Mouse (Mus musculus) liver, adult 2 months (tissue): Measurements from ENCODE around the gene 1110059E24Rik.

Experiments used
- CTCF ChIP-seq: fragments of 200-500 bp; IDR thresholded peaks from 2 replicates; pipeline ENCODE4 v1.5.1; 2011; ENCODE audit warnings: low read depth, low read length, control low read depth
- POLR2A ChIP-seq: fragments of 200-500 bp; IDR thresholded peaks from 2 replicates; pipeline ENCODE4 v1.6.1; 2011; ENCODE audit warnings: low read length, control low read depth; ENCODE audit not compliant: insufficient read depth; ENCODE audit errors: extremely low read depth

- no peak for TF ChIP-seq POLR2A
- no peak for TF ChIP-seq CTCF
Observed at GRCm38 (mm10) chr19:21579896-21580295, 72.9 kb downstream of the 1110059E24Rik start.
